Comparison of ENCODE assay signal across 20 mouse cellular contexts in the genomic region with DNA sequence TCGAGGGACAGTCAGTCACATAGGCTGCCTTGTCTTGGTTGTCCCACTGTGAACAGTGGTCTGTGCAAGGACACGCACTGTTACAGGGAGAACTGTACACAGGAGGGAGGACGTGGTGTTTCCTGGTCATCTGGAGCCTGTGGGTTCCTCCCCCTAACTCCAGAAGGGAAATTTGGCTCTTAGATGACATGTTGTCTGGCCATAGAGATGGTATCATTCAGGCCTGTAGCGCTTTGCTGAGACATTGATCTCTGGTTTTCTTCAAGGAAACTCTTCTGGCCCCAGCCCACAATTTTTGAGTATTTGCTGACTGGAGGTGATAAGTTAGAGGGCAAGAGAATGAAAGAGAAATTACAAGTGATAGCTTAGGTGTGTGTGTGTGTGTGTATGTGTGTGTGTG. TPM values are rescaled to one million over a fixed set of nuclear protein-coding genes. Genes with fewer than 3 reads are reported as not detected.
DNase-seq lines count a peak whose midpoint lies in the region; ATAC-seq and TF ChIP-seq lines count a peak whose summit lies in the region.
"Had no signal": no experiment of that assay in that cellular context is flagged by ENCODE, and none has a peak within 500 bp of the region (broad histone marks: within the 10 kb centered on the region; RNA-seq: fewer than 3 reads in every experiment).

No protein-coding gene starts in this region.

- peaks cover 59% of the 10 kb centered on the region for H3K4me1 ChIP-seq in heart, embryonic 12.5 days (replicated peaks)
- H3K4me1 ChIP-seq in limb, embryonic 13.5 days: peaks cover 44% of the 10 kb centered on the region
- peaks cover 28% of the 10 kb centered on the region for H3K4me1 ChIP-seq in limb, embryonic 10.5 days
- H3K4me1 ChIP-seq in intestine, embryonic 15.5 days (replicated peaks): peaks cover 29% of the 10 kb centered on the region
- H3K4me1 ChIP-seq in stomach, embryonic 16.5 days (ENCODE audit: control insufficient read depth, insufficient read depth, low read length): peaks cover 31% of the 10 kb centered on the region
- H3K4me1 ChIP-seq in thymus, adult 2 months (replicated peaks; ENCODE audit: control insufficient read depth, insufficient read depth, low read length): peaks cover 38% of the 10 kb centered on the region
- H3K4me1 ChIP-seq in midbrain, embryonic 13.5 days (replicated peaks): peaks cover 10% of the 10 kb centered on the region

- WGBS in heart, embryonic 12.5 days: 61% methylated on average over 4 of the region's 4 CpGs
- 90% methylated on average over 4 of the region's 4 CpGs for WGBS in limb, embryonic 13.5 days
- 88% methylated on average over 4 of the region's 4 CpGs for WGBS in limb, embryonic 10.5 days
- 67% methylated on average over 4 of the region's 4 CpGs for WGBS in intestine, embryonic 15.5 days
- 71% methylated on average over 4 of the region's 4 CpGs for WGBS in stomach, embryonic 16.5 days
- WGBS in thymus, adult 2 months: 93% methylated on average over 4 of the region's 4 CpGs
- 89% methylated on average over 4 of the region's 4 CpGs for WGBS in midbrain, embryonic 13.5 days

- no peaks in the 10 kb centered on the region for H3K9me3 ChIP-seq in heart, embryonic 12.5 days (replicated peaks)
- H3K9me3 ChIP-seq in limb, embryonic 13.5 days: no peaks in the 10 kb centered on the region
- no peaks in the 10 kb centered on the region for H3K9me3 ChIP-seq in limb, embryonic 10.5 days (replicated peaks)
- H3K9me3 ChIP-seq in intestine, embryonic 15.5 days: no peaks in the 10 kb centered on the region
- no peaks in the 10 kb centered on the region for H3K9me3 ChIP-seq in stomach, embryonic 16.5 days (replicated peaks; ENCODE audit: control insufficient read depth, low read length)
- no peaks in the 10 kb centered on the region for H3K9me3 ChIP-seq in midbrain, embryonic 13.5 days
- H3K9me3 ChIP-seq: midbrain, embryonic 12.5 days had no signal

- H3K4me3 ChIP-seq in heart, embryonic 12.5 days: no peak overlapping the region
- no peak overlapping the region for H3K4me3 ChIP-seq in limb, embryonic 13.5 days
- H3K4me3 ChIP-seq in limb, embryonic 10.5 days: no peak overlapping the region
- no peak overlapping the region for H3K4me3 ChIP-seq in intestine, embryonic 15.5 days (replicated peaks)
- no peak overlapping the region for H3K4me3 ChIP-seq in stomach, embryonic 16.5 days (replicated peaks; ENCODE audit: low read length)
- no peak overlapping the region for H3K4me3 ChIP-seq in thymus, adult 2 months (ENCODE audit: control insufficient read depth, insufficient read depth, low read length)
- H3K4me3 ChIP-seq in midbrain, embryonic 13.5 days (replicated peaks): no peak overlapping the region
- H3K4me3 ChIP-seq: layer of hippocampus, adult 2 months; midbrain, embryonic 12.5 days had no signal

- no peak overlapping the region for H3K9ac ChIP-seq in heart, embryonic 12.5 days
- no peak overlapping the region for H3K9ac ChIP-seq in limb, embryonic 13.5 days
- H3K9ac ChIP-seq in intestine, embryonic 15.5 days: no peak overlapping the region
- H3K9ac ChIP-seq in stomach, embryonic 16.5 days (ENCODE audit: low read length): no peak overlapping the region
- no peak overlapping the region for H3K9ac ChIP-seq in midbrain, embryonic 13.5 days (replicated peaks)
- H3K9ac ChIP-seq: hindbrain, embryonic 14.5 days; midbrain, embryonic 12.5 days had no signal

- no peak for ATAC-seq in heart, embryonic 12.5 days (ENCODE audit: insufficient number of reproducible peaks, low FRiP score)
- no peak for ATAC-seq in limb, embryonic 13.5 days (ENCODE audit: low FRiP score, low read depth)
- ATAC-seq in intestine, embryonic 15.5 days: no peak
- ATAC-seq in stomach, embryonic 16.5 days (ENCODE audit: insufficient read depth, low FRiP score): no peak
- no peak for ATAC-seq in midbrain, embryonic 13.5 days
- ATAC-seq: forebrain, embryonic 16.5 days had no signal

- TF ChIP-seq POLR2A in thymus, adult 2 months (IDR thresholded peaks at IDR 0.05; ENCODE audit: control insufficient read depth, extremely low read depth, insufficient read depth, low read length, poor library complexity): no peak

- no peak for TF ChIP-seq CTCF in thymus, adult 2 months (IDR thresholded peaks at IDR 0.05; ENCODE audit: borderline replicate concordance, control insufficient read depth, extremely low read depth, insufficient read depth, low read length, poor library complexity)

- H3K27ac ChIP-seq in heart, embryonic 12.5 days (ENCODE audit: poor library complexity, severe bottlenecking): peak overlapping the region; percentile 88
- no peak overlapping the region for H3K27ac ChIP-seq in limb, embryonic 13.5 days
- H3K27ac ChIP-seq in limb, embryonic 10.5 days: no peak overlapping the region
- H3K27ac ChIP-seq in intestine, embryonic 15.5 days: peak overlapping the region; percentile 23
- H3K27ac ChIP-seq in stomach, embryonic 16.5 days (ENCODE audit: low read length): peak overlapping the region; percentile 39
- H3K27ac ChIP-seq in thymus, adult 2 months (ENCODE audit: control insufficient read depth, insufficient read depth, low read length): no peak overlapping the region
- no peak overlapping the region for H3K27ac ChIP-seq in midbrain, embryonic 13.5 days
- H3K27ac ChIP-seq: hindbrain, embryonic 14.5 days; layer of hippocampus, adult 2 months; midbrain, embryonic 12.5 days had no signal

- no peak for DNase-seq in heart, postnatal 14 days
- DNase-seq in limb, embryonic 10.5 days (ENCODE audit: low spot score): no peak
- no peak for DNase-seq in thymus, adult 2 months
- DNase-seq: B cell, adult 2 months; cerebellum, adult 8-10 months; heart, postnatal 36 days; kidney, adult 18-20 months; kidney, postnatal 10 days; layer of hippocampus, postnatal 36 days; lung, adult 2 months; lung, postnatal 36 days had no signal

- 0 out of 2 replicates have a peak, but pooled peaks cover 7% of the 10 kb centered on the region for H3K27me3 ChIP-seq in heart, embryonic 12.5 days (replicated peaks)
- H3K27me3 ChIP-seq in limb, embryonic 13.5 days: peaks cover 22% of the 10 kb centered on the region
- peaks cover 59% of the 10 kb centered on the region for H3K27me3 ChIP-seq in limb, embryonic 10.5 days (ENCODE audit: low read depth, poor library complexity, severe bottlenecking)
- H3K27me3 ChIP-seq in intestine, embryonic 15.5 days (replicated peaks): no peaks in the 10 kb centered on the region
- no peaks in the 10 kb centered on the region for H3K27me3 ChIP-seq in stomach, embryonic 16.5 days (ENCODE audit: control insufficient read depth, insufficient read depth, low read length)
- H3K27me3 ChIP-seq in thymus, adult 2 months (ENCODE audit: control insufficient read depth, insufficient read depth, low read length): no peaks in the 10 kb centered on the region
- peaks cover 42% of the 10 kb centered on the region for H3K27me3 ChIP-seq in midbrain, embryonic 13.5 days

- peak overlapping the region; percentile 93 for H3K4me2 ChIP-seq in heart, embryonic 12.5 days
- H3K4me2 ChIP-seq in limb, embryonic 13.5 days (replicated peaks): 0 out of 2 replicates have a peak overlapping the region, but pooled peaks have one; percentile 91
- 0 out of 2 replicates have a peak overlapping the region, but pooled peaks have one; percentile 3 for H3K4me2 ChIP-seq in intestine, embryonic 15.5 days (replicated peaks)
- peak overlapping the region; percentile 90; the same call in 1 of the 2 replicates for H3K4me2 ChIP-seq in stomach, embryonic 16.5 days (ENCODE audit: low read depth, low read length)
- no peak overlapping the region for H3K4me2 ChIP-seq in midbrain, embryonic 13.5 days (replicated peaks)
- H3K4me2 ChIP-seq: hindbrain, embryonic 14.5 days; midbrain, embryonic 12.5 days had no signal

- no peaks in the 10 kb centered on the region for H3K36me3 ChIP-seq in heart, embryonic 12.5 days
- H3K36me3 ChIP-seq in limb, embryonic 13.5 days: no peaks in the 10 kb centered on the region
- H3K36me3 ChIP-seq in limb, embryonic 10.5 days: no peaks in the 10 kb centered on the region
- no peaks in the 10 kb centered on the region for H3K36me3 ChIP-seq in intestine, embryonic 15.5 days
- H3K36me3 ChIP-seq in stomach, embryonic 16.5 days (ENCODE audit: control insufficient read depth, insufficient read depth, low read length): no peaks in the 10 kb centered on the region
- H3K36me3 ChIP-seq in thymus, adult 2 months (ENCODE audit: control insufficient read depth, insufficient read depth, low read length): no peaks in the 10 kb centered on the region
- no peaks in the 10 kb centered on the region for H3K36me3 ChIP-seq in midbrain, embryonic 13.5 days
- H3K36me3 ChIP-seq: midbrain, embryonic 12.5 days had no signal

- intact Hi-C loops in heart, postnatal 14 days (cut with DNase I): no loop called here

RNA-seq across cellular contexts. Expression of gene Gsn, which starts 2.4 kb away (rescaled TPM):
- polyA plus RNA-seq in heart, embryonic 12.5 days (2016; fragmentation: Nextera tagmentation; extraction: Ambion mirVana): 186 and 190 TPM in 2 replicates
- 100 to 1,000 TPM; 271 to 430 TPM for total RNA-seq in heart, postnatal 14 days (2021)
- polyA plus RNA-seq in limb, embryonic 13.5 days (2015; fragmentation: Nextera tagmentation; extraction: Ambion mirVana): 113 and 118 TPM in 2 replicates
- polyA plus RNA-seq in limb, embryonic 10.5 days (2016; fragmentation: Nextera tagmentation; extraction: Ambion mirVana): 9.5 and 19.7 TPM in 2 replicates
- 167 and 170 TPM in 2 replicates for polyA plus RNA-seq in intestine, embryonic 15.5 days (2015; fragmentation: Nextera tagmentation; extraction: Ambion mirVana)
- polyA plus RNA-seq in stomach, embryonic 16.5 days (2015; fragmentation: Nextera tagmentation; extraction: Ambion mirVana): 386 and 449 TPM in 2 replicates
- 393 and 535 TPM in 2 replicates for polyA plus RNA-seq in thymus, adult 2 months (2012; rRNA removed)
- 14.1 and 18.0 TPM in 2 replicates for polyA plus RNA-seq in midbrain, embryonic 13.5 days (2015; fragmentation: Nextera tagmentation; extraction: Ambion mirVana)

RNA-seq across cellular contexts. Expression of gene Rab14, which starts 57.7 kb away (rescaled TPM):
- polyA plus RNA-seq in heart, embryonic 12.5 days (2016; fragmentation: Nextera tagmentation; extraction: Ambion mirVana): 255 and 280 TPM in 2 replicates
- 100 to 1,000 TPM; 134 to 139 TPM for total RNA-seq in heart, postnatal 14 days (2021)
- 353 and 356 TPM in 2 replicates for polyA plus RNA-seq in limb, embryonic 13.5 days (2015; fragmentation: Nextera tagmentation; extraction: Ambion mirVana)
- 206 and 229 TPM in 2 replicates for polyA plus RNA-seq in limb, embryonic 10.5 days (2016; fragmentation: Nextera tagmentation; extraction: Ambion mirVana)
- polyA plus RNA-seq in intestine, embryonic 15.5 days (2015; fragmentation: Nextera tagmentation; extraction: Ambion mirVana): 292 and 338 TPM in 2 replicates
- 292 and 332 TPM in 2 replicates for polyA plus RNA-seq in stomach, embryonic 16.5 days (2015; fragmentation: Nextera tagmentation; extraction: Ambion mirVana)
- polyA plus RNA-seq in thymus, adult 2 months (2012; rRNA removed): 84.2 and 136 TPM in 2 replicates
- polyA plus RNA-seq in midbrain, embryonic 13.5 days (2015; fragmentation: Nextera tagmentation; extraction: Ambion mirVana): 419 and 463 TPM in 2 replicates

Comparison
In these comparisons a context has a peak if more than half of its experiments do, and no peak if none do; other contexts are left out.
1. H3K27ac ChIP-seq: peak in heart, embryonic 12.5 days (single experiment), intestine, embryonic 15.5 days (single experiment) and stomach, embryonic 16.5 days (single experiment); none in limb, embryonic 13.5 days (single experiment), limb, embryonic 10.5 days (single experiment), thymus, adult 2 months (single experiment) and midbrain, embryonic 13.5 days (single experiment).